8 mouse cellular contexts compared by ENCODE assay signal in the genomic region with DNA sequence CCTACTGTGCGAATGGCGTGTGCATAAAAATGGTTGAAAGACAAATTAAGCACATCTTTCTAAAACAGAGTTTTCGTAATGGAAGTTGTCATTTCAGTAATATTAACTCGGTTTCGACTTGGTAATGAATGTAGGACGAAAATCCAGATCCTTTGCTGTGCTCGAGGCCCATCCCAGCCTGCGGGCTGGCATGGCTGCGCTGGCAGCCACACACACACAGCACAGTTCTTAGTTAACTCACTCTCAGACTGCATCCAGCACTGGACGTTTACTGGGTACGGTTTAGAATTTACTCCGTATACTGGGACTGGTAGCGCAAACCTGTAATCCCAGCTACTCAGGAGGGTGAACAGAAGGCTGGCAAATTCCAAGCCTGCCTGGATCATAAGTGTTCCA. TPM values are rescaled to one million over a fixed set of nuclear protein-coding genes. Genes with fewer than 3 reads are reported as not detected.
A peak's percentile ranks its signal among the peaks of the same experiment; 100 is the strongest.
DNase-seq lines count a peak whose midpoint lies in the region; ATAC-seq lines count a peak whose summit lies in the region.

No protein-coding gene starts in this region.

- H3K9ac ChIP-seq in neural tube, embryonic 11.5 days (ENCODE audit: low read length), result peak overlapping the region; percentile 86
- H3K9ac ChIP-seq in intestine, embryonic 14.5 days (ENCODE audit: low read length), result peak overlapping the region; percentile 95
- peak overlapping the region; percentile 98 for H3K9ac ChIP-seq in neural tube, embryonic 13.5 days

- DNase-seq in cerebellum, postnatal 10 days, result peak; percentile 24 to 58
- no peak for DNase-seq in neural tube, embryonic 11.5 days (ENCODE audit: low spot score)
- no peak for DNase-seq in neural tube, embryonic 10.5 days (ENCODE audit: extremely low spot score, low spot score)
- DNase-seq in intestine, embryonic 14.5 days (ENCODE audit: low spot score), result no peak
- no peak for DNase-seq in right cerebral cortex, postnatal 36 days (ENCODE audit: low spot score in 2 of 2)
- DNase-seq in cerebellum, adult 11 months, result no peak

- peaks cover 13% of the 10 kb centered on the region for H3K4me1 ChIP-seq in neural tube, embryonic 11.5 days (ENCODE audit: control insufficient read depth, insufficient read depth, low read length)
- H3K4me1 ChIP-seq in intestine, embryonic 14.5 days (replicated peaks; ENCODE audit: control insufficient read depth, insufficient read depth, low read length), result peaks cover 25% of the 10 kb centered on the region
- peaks cover 32% of the 10 kb centered on the region for H3K4me1 ChIP-seq in neural tube, embryonic 13.5 days (replicated peaks)

- H3K36me3 ChIP-seq in neural tube, embryonic 11.5 days (ENCODE audit: control insufficient read depth, insufficient read depth, low read length), result no peaks in the 10 kb centered on the region
- H3K36me3 ChIP-seq in intestine, embryonic 14.5 days (ENCODE audit: control insufficient read depth, insufficient read depth, low read length), result peaks cover 12% of the 10 kb centered on the region
- peaks cover 8% of the 10 kb centered on the region for H3K36me3 ChIP-seq in neural tube, embryonic 13.5 days

- no peaks in the 10 kb centered on the region for H3K9me3 ChIP-seq in neural tube, embryonic 11.5 days (ENCODE audit: control insufficient read depth, low read length)
- no peaks in the 10 kb centered on the region for H3K9me3 ChIP-seq in intestine, embryonic 14.5 days (ENCODE audit: control insufficient read depth, low read length)
- no peaks in the 10 kb centered on the region for H3K9me3 ChIP-seq in neural tube, embryonic 13.5 days

- H3K27ac ChIP-seq in neural tube, embryonic 11.5 days (ENCODE audit: low read depth, low read length), result no peak overlapping the region; the same call in 1 of the 2 replicates
- peak overlapping the region; percentile 93; the same call in 1 of the 2 replicates for H3K27ac ChIP-seq in intestine, embryonic 14.5 days (ENCODE audit: low read depth)
- H3K27ac ChIP-seq in neural tube, embryonic 13.5 days (replicated peaks), result peak overlapping the region; percentile 91

- no peak for ATAC-seq in cerebellum, adult (ENCODE audit: insufficient number of reproducible peaks, low FRiP score, low TSS enrichment)
- ATAC-seq in neural tube, embryonic 11.5 days (ENCODE audit: insufficient read depth, low FRiP score, low TSS enrichment), result peak; percentile 58; the same call in 1 of the 2 replicates
- ATAC-seq in intestine, embryonic 14.5 days (replicated peaks; ENCODE audit: low FRiP score, low TSS enrichment, low read depth), result peak; percentile 26; the same call in 1 of the 2 replicates
- ATAC-seq in neural tube, embryonic 13.5 days (ENCODE audit: low read depth), result peak; percentile 73

- WGBS in neural tube, embryonic 11.5 days, result 15% methylated on average over 13 of the region's 13 CpGs
- 10% methylated on average over 13 of the region's 13 CpGs for WGBS in intestine, embryonic 14.5 days
- WGBS in neural tube, embryonic 13.5 days, result 11% methylated on average over 13 of the region's 13 CpGs

- H3K27me3 ChIP-seq in neural tube, embryonic 11.5 days (ENCODE audit: control insufficient read depth, insufficient read depth, low read length), result no peaks in the 10 kb centered on the region
- no peaks in the 10 kb centered on the region for H3K27me3 ChIP-seq in intestine, embryonic 14.5 days (replicated peaks; ENCODE audit: control insufficient read depth, insufficient read depth, low read length)
- H3K27me3 ChIP-seq in neural tube, embryonic 13.5 days, result no peaks in the 10 kb centered on the region

- H3K4me3 ChIP-seq in neural tube, embryonic 11.5 days (ENCODE audit: low read depth, low read length), result peak overlapping the region; percentile 89
- H3K4me3 ChIP-seq in intestine, embryonic 14.5 days (ENCODE audit: low read depth, low read length), result peak overlapping the region; percentile 74
- H3K4me3 ChIP-seq in neural tube, embryonic 13.5 days, result peak overlapping the region; percentile 97

- H3K4me2 ChIP-seq in neural tube, embryonic 11.5 days (ENCODE audit: low read depth), result peak overlapping the region; percentile 57
- peak overlapping the region; percentile 83 for H3K4me2 ChIP-seq in intestine, embryonic 14.5 days (ENCODE audit: low read length)
- peak overlapping the region; percentile 91 for H3K4me2 ChIP-seq in neural tube, embryonic 13.5 days

RNA-seq across cellular contexts. Expression of gene Ddi2, which starts 0.5 kb away (rescaled TPM):
- 23.0 and 25.7 TPM in 2 replicates for polyA plus RNA-seq in neural tube, embryonic 11.5 days (2014; fragmentation: Nextera tagmentation; extraction: Ambion mirVana)
- polyA plus RNA-seq in intestine, embryonic 14.5 days (2014; fragmentation: Nextera tagmentation; extraction: Ambion mirVana), result 19.5 and 20.0 TPM in 2 replicates
- polyA plus RNA-seq in neural tube, embryonic 13.5 days (2015; fragmentation: Nextera tagmentation; extraction: Ambion mirVana), result 15.4 and 17.9 TPM in 2 replicates

RNA-seq across cellular contexts. Expression of gene Agmat, which starts 22.8 kb away (rescaled TPM):
- polyA plus RNA-seq in neural tube, embryonic 11.5 days (2014; fragmentation: Nextera tagmentation; extraction: Ambion mirVana), result 0.18 TPM in 1 of 2 replicates, not detected in the other
- 10.1 and 12.7 TPM in 2 replicates for polyA plus RNA-seq in intestine, embryonic 14.5 days (2014; fragmentation: Nextera tagmentation; extraction: Ambion mirVana)
- not detected in 2 replicates for polyA plus RNA-seq in neural tube, embryonic 13.5 days (2015; fragmentation: Nextera tagmentation; extraction: Ambion mirVana)

RNA-seq across cellular contexts. Expression of gene Rsc1a1, which starts 38.3 kb away (rescaled TPM):
- not detected in 2 replicates for polyA plus RNA-seq in neural tube, embryonic 11.5 days (2014; fragmentation: Nextera tagmentation; extraction: Ambion mirVana)
- 2.2 and 3.7 TPM in 2 replicates for polyA plus RNA-seq in intestine, embryonic 14.5 days (2014; fragmentation: Nextera tagmentation; extraction: Ambion mirVana)
- not detected in 2 replicates for polyA plus RNA-seq in neural tube, embryonic 13.5 days (2015; fragmentation: Nextera tagmentation; extraction: Ambion mirVana)

RNA-seq across cellular contexts. Expression of gene Plekhm2, which starts 59.0 kb away (rescaled TPM):
- 3.4 and 3.6 TPM in 2 replicates for polyA plus RNA-seq in neural tube, embryonic 11.5 days (2014; fragmentation: Nextera tagmentation; extraction: Ambion mirVana)
- 3.2 and 3.7 TPM in 2 replicates for polyA plus RNA-seq in intestine, embryonic 14.5 days (2014; fragmentation: Nextera tagmentation; extraction: Ambion mirVana)
- polyA plus RNA-seq in neural tube, embryonic 13.5 days (2015; fragmentation: Nextera tagmentation; extraction: Ambion mirVana), result 6.6 and 7.6 TPM in 2 replicates

Comparison
In these comparisons a context has a peak if more than half of its experiments do, and no peak if none do; other contexts are left out.
1. DNase-seq: peak in cerebellum, postnatal 10 days (2 of 2); none in neural tube, embryonic 11.5 days (single experiment), neural tube, embryonic 10.5 days (single experiment), intestine, embryonic 14.5 days (single experiment), right cerebral cortex, postnatal 36 days (0 of 2) and cerebellum, adult 11 months (single experiment).
2. Peak in every context shown above with its lines, with median percentiles within 50 percentile points of each other: H3K4me2 ChIP-seq, H3K4me3 ChIP-seq and H3K9ac ChIP-seq.